Mouse (Mus musculus) hindbrain, embryonic 16.5 days (tissue): ENCODE measurements around the gene Galnt9. TPM values are rescaled to one million over a fixed set of nuclear protein-coding genes. Genes with fewer than 3 reads are reported as not detected.

Experiments used
- ATAC-seq: fragments of 200-750 bp; cut with Nextera tagmentation; 2 replicates; pipeline ENCODE4 v1.8.0; 2017; ENCODE audit warnings: moderate TSS enrichment, moderate library complexity
- H3K27ac ChIP-seq: fragments of 300-500 bp; sonication (generic); 2 replicates; pipeline ENCODE4 v1.5.1; 2014; ENCODE audit warnings: low read depth, mild to moderate bottlenecking, control low read depth, low read length, moderate library complexity
- H3K27me3 ChIP-seq: fragments of 300-500 bp; sonication (generic); replicated peaks from 2 replicates; pipeline ENCODE4 v1.6.1; 2014; ENCODE audit warnings: low read length; ENCODE audit not compliant: control insufficient read depth, insufficient read depth
- H3K36me3 ChIP-seq: fragments of 300-500 bp; sonication (generic); 2 replicates; pipeline ENCODE4 v1.6.1; 2014; ENCODE audit warnings: mild to moderate bottlenecking, low read length, moderate library complexity, mixed read lengths; ENCODE audit not compliant: control insufficient read depth, insufficient read depth
- H3K4me1 ChIP-seq: fragments of 300-500 bp; sonication (generic); 2 replicates; pipeline ENCODE4 v1.6.1; 2014; ENCODE audit warnings: low read depth, low read length; ENCODE audit not compliant: control insufficient read depth, insufficient read depth
- H3K4me2 ChIP-seq: fragments of 300-500 bp; sonication (generic); 2 replicates; pipeline ENCODE4 v1.6.1; 2014; ENCODE audit warnings: mild to moderate bottlenecking, low read length, control low read depth, moderate library complexity
- H3K4me3 ChIP-seq: fragments of 300-500 bp; sonication (generic); 2 replicates; pipeline ENCODE4 v1.5.1; 2014; ENCODE audit warnings: mild to moderate bottlenecking, low read length, control low read depth, moderate library complexity
- H3K9ac ChIP-seq: fragments of 300-500 bp; sonication (generic); 2 replicates; pipeline ENCODE4 v1.6.1; 2014; ENCODE audit warnings: low read depth, mild to moderate bottlenecking, control low read depth, low read length, moderate library complexity
- H3K9me3 ChIP-seq: fragments of 300-500 bp; sonication (generic); 2 replicates; pipeline ENCODE4 v1.6.1; 2014; ENCODE audit warnings: mild to moderate bottlenecking, low read length, moderate library complexity; ENCODE audit not compliant: control insufficient read depth
- WGBS: fragments of 180-500 bp; shearing (Covaris S2); extraction: QIAGEN DNeasy Blood & Tissue Kit; methylation state at CpG from one replicate; pipeline ENCODE4 v1.1.7; 2014; 5-methylcytosine and 5-hydroxymethylcytosine counted together
- polyA plus RNA-seq: library from polyadenylated mRNA; unstranded; fragments of >200 nt; fragmentation: Nextera tagmentation; extraction: Ambion mirVana; gene quantifications from 2 replicates; pipeline ENCODE4 v1.2.1, GENCODE M21; 2015

Gene Galnt9
- polyA plus RNA-seq, 1 experiment from 2014 or later = 24.9 TPM

- no peak overlapping the region for H3K9ac ChIP-seq
- H3K4me3 ChIP-seq = no peak overlapping the region
- ATAC-seq = no peak
- no peaks in the 10 kb centered on the region for H3K36me3 ChIP-seq
- no peak overlapping the region for H3K4me2 ChIP-seq
- no peaks in the 10 kb centered on the region for H3K4me1 ChIP-seq
- no peaks in the 10 kb centered on the region for H3K27me3 ChIP-seq
- H3K27ac ChIP-seq = no peak overlapping the region
- no peaks in the 10 kb centered on the region for H3K9me3 ChIP-seq
Observed at GRCm38 (mm10) chr5:110587467-110587866, 43.3 kb downstream of the Galnt9 start.

GRCm38 (mm10) chr5:110589833-110590232, 45.7 kb downstream of the Galnt9 start:
- H3K27ac ChIP-seq = no peak overlapping the region
- no peaks in the 10 kb centered on the region for H3K36me3 ChIP-seq
- no peak overlapping the region for H3K9ac ChIP-seq
- H3K27me3 ChIP-seq = no peaks in the 10 kb centered on the region
- H3K4me1 ChIP-seq = no peaks in the 10 kb centered on the region
- no peaks in the 10 kb centered on the region for H3K9me3 ChIP-seq
- no peak overlapping the region for H3K4me3 ChIP-seq
- no peak overlapping the region for H3K4me2 ChIP-seq
- no peak for ATAC-seq
- WGBS = 96% methylated on average over 8 of the region's 8 CpGs

GRCm38 (mm10) chr5:110594465-110594864, 50.3 kb downstream of the Galnt9 start:
- no peak for ATAC-seq
- Histone ChIP-seq H3K27ac (no peak overlapping the region), H3K9me3 (no peaks in the 10 kb centered on the region), H3K9ac (no peak overlapping the region), H3K4me3 (no peak overlapping the region), H3K36me3 (no peaks in the 10 kb centered on the region), H3K27me3 (no peaks in the 10 kb centered on the region), H3K4me1 (peaks cover 7% of the 10 kb centered on the region; the same call in 1 of the 2 replicates), H3K4me2 (no peak overlapping the region)
- WGBS = 87% methylated on average over 8 of the region's 8 CpGs

GRCm38 (mm10) chr5:110595341-110595740, 51.2 kb downstream of the Galnt9 start:
- no peaks in the 10 kb centered on the region for H3K36me3 ChIP-seq
- H3K9ac ChIP-seq = no peak overlapping the region
- no peaks in the 10 kb centered on the region for H3K27me3 ChIP-seq
- WGBS = 92% methylated on average over 10 of the region's 10 CpGs
- peaks cover 7% of the 10 kb centered on the region; the same call in 1 of the 2 replicates for H3K4me1 ChIP-seq
- no peak overlapping the region for H3K4me2 ChIP-seq
- no peak overlapping the region for H3K27ac ChIP-seq
- H3K4me3 ChIP-seq = no peak overlapping the region
- H3K9me3 ChIP-seq = no peaks in the 10 kb centered on the region
- no peak for ATAC-seq

GRCm38 (mm10) chr5:110596086-110596780, 52.1 kb downstream of the Galnt9 start:
- H3K4me3 ChIP-seq = no peak overlapping the region
- no peak for ATAC-seq
- peaks cover 7% of the 10 kb centered on the region; the same call in 1 of the 2 replicates for H3K4me1 ChIP-seq
- no peak overlapping the region for H3K27ac ChIP-seq
- no peaks in the 10 kb centered on the region for H3K36me3 ChIP-seq
- H3K9ac ChIP-seq = no peak overlapping the region
- 90% methylated on average over 15 of the region's 15 CpGs for WGBS
- H3K27me3 ChIP-seq = no peaks in the 10 kb centered on the region
- H3K4me2 ChIP-seq = no peak overlapping the region
- no peaks in the 10 kb centered on the region for H3K9me3 ChIP-seq

- Histone ChIP-seq H3K4me2 (no peak overlapping the region), H3K27ac (no peak overlapping the region), H3K4me3 (no peak overlapping the region), H3K9ac (no peak overlapping the region), H3K27me3 (no peaks in the 10 kb centered on the region), H3K36me3 (no peaks in the 10 kb centered on the region), H3K9me3 (no peaks in the 10 kb centered on the region), H3K4me1 (peaks cover 7% of the 10 kb centered on the region; the same call in 1 of the 2 replicates)
- 41% methylated on average over 2 of the region's 2 CpGs for WGBS
- no peak for ATAC-seq
Observed at GRCm38 (mm10) chr5:110597502-110597901, 53.3 kb downstream of the Galnt9 start.

GRCm38 (mm10) chr5:110598298-110599095, 54.3 kb downstream of the Galnt9 start:
- Histone ChIP-seq H3K4me3 (no peak overlapping the region), H3K36me3 (no peaks in the 10 kb centered on the region), H3K9ac (no peak overlapping the region), H3K27ac (no peak overlapping the region; the same call in 1 of the 2 replicates), H3K9me3 (no peaks in the 10 kb centered on the region), H3K4me2 (no peak overlapping the region), H3K4me1 (peaks cover 7% of the 10 kb centered on the region; the same call in 1 of the 2 replicates), H3K27me3 (no peaks in the 10 kb centered on the region)
- ATAC-seq = peak; percentile 52; the same call in 1 of the 2 replicates
- WGBS = 38% methylated on average over 12 of the region's 12 CpGs

- WGBS = 87% methylated on average over 7 of the region's 7 CpGs
- H3K9ac ChIP-seq = no peak overlapping the region
- no peak for ATAC-seq
- H3K9me3 ChIP-seq = no peaks in the 10 kb centered on the region
- H3K4me3 ChIP-seq = no peak overlapping the region
- no peaks in the 10 kb centered on the region for H3K27me3 ChIP-seq
- no peak overlapping the region for H3K4me2 ChIP-seq
- no peaks in the 10 kb centered on the region for H3K36me3 ChIP-seq
- H3K4me1 ChIP-seq = peaks cover 6% of the 10 kb centered on the region; the same call in 1 of the 2 replicates
- H3K27ac ChIP-seq = no peak overlapping the region
Observed at GRCm38 (mm10) chr5:110603016-110603685, 59.0 kb downstream of the Galnt9 start.

GRCm38 (mm10) chr5:110604311-110604710, 60.2 kb downstream of the Galnt9 start:
- Histone ChIP-seq H3K9ac (no peak overlapping the region), H3K9me3 (no peaks in the 10 kb centered on the region), H3K4me1 (no peaks in the 10 kb centered on the region), H3K27ac (no peak overlapping the region), H3K27me3 (no peaks in the 10 kb centered on the region), H3K4me3 (no peak overlapping the region), H3K36me3 (no peaks in the 10 kb centered on the region), H3K4me2 (no peak overlapping the region)
- ATAC-seq = no peak
- 93% methylated on average over 2 of the region's 2 CpGs for WGBS
